Mouse (Mus musculus) midbrain, embryonic 12.5 days (tissue): ENCODE results near the gene Dlx6. TPM values are rescaled to one million over a fixed set of nuclear protein-coding genes. Genes with fewer than 3 reads are reported as not detected.

ENCODE experiments used
- ATAC-seq: fragments of 200-750 bp; cut with Nextera tagmentation; 2 replicates; pipeline ENCODE4 v1.8.0; 2017; ENCODE audit warnings: low read depth, moderate TSS enrichment, moderate library complexity; ENCODE audit not compliant: low FRiP score
- H3K27ac ChIP-seq: fragments of 300-500 bp; sonication (generic); replicated peaks from 2 replicates; pipeline ENCODE4 v1.5.1; 2016; ENCODE audit warnings: mild to moderate bottlenecking
- H3K27me3 ChIP-seq: fragments of 300-500 bp; sonication (generic); 2 replicates; pipeline ENCODE4 v1.6.1; 2016; ENCODE audit warnings: mild to moderate bottlenecking
- H3K36me3 ChIP-seq: fragments of 300-500 bp; sonication (generic); 2 replicates; pipeline ENCODE4 v1.6.1; 2016
- H3K4me1 ChIP-seq: fragments of 300-500 bp; sonication (generic); 2 replicates; pipeline ENCODE4 v1.6.1; 2016
- H3K4me2 ChIP-seq: fragments of 300-500 bp; sonication (generic); replicated peaks from 2 replicates; pipeline ENCODE4 v1.6.1; 2016; ENCODE audit warnings: mild to moderate bottlenecking, moderate library complexity
- H3K4me3 ChIP-seq: fragments of 300-500 bp; sonication (generic); 2 replicates; pipeline ENCODE4 v1.5.1; 2016; ENCODE audit warnings: mild to moderate bottlenecking
- H3K9ac ChIP-seq: fragments of 300-500 bp; sonication (generic); replicated peaks from 2 replicates; pipeline ENCODE4 v1.6.1; 2016; ENCODE audit warnings: mild to moderate bottlenecking, moderate library complexity
- H3K9me3 ChIP-seq: fragments of 300-500 bp; sonication (generic); 2 replicates; pipeline ENCODE4 v1.6.1; 2016; ENCODE audit warnings: mild to moderate bottlenecking
- WGBS: fragments of 180-500 bp; shearing (Covaris S2); methylation state at CpG from one replicate; pipeline ENCODE4 v1.1.7; 2016; 5-methylcytosine and 5-hydroxymethylcytosine counted together
- polyA plus RNA-seq: library from polyadenylated mRNA; unstranded; fragments of >200 nt; fragmentation: Nextera tagmentation; extraction: Ambion mirVana; gene quantifications from 2 replicates; pipeline ENCODE4 v1.2.1, GENCODE M21; 2016

Dlx6 gene
- polyA plus RNA-seq, 1 experiment from 2014 or later: 2.6 TPM

GRCm38 (mm10) chr6:6880361-6881114 lies 17.4 kb downstream of the Dlx6 start:
- no peaks in the 10 kb centered on the region for H3K36me3 ChIP-seq
- H3K27ac ChIP-seq: no peak overlapping the region
- H3K9me3 ChIP-seq: no peaks in the 10 kb centered on the region
- H3K4me3 ChIP-seq: peak overlapping the region; percentile 47
- no peak for ATAC-seq
- no peak overlapping the region for H3K9ac ChIP-seq
- peaks cover 28% of the 10 kb centered on the region for H3K4me1 ChIP-seq
- peak overlapping the region; percentile 76 for H3K4me2 ChIP-seq
- WGBS: 0% methylated on average over 24 of the region's 24 CpGs
- peaks cover 89% of the 10 kb centered on the region for H3K27me3 ChIP-seq

GRCm38 (mm10) chr6:6881115-6881637 lies 18.0 kb downstream of the Dlx6 start:
- H3K27ac ChIP-seq: no peak overlapping the region
- WGBS: under 1% methylated on average over 30 of the region's 30 CpGs
- H3K9me3 ChIP-seq: no peaks in the 10 kb centered on the region
- H3K27me3 ChIP-seq: peaks cover 83% of the 10 kb centered on the region
- no peaks in the 10 kb centered on the region for H3K36me3 ChIP-seq
- peak overlapping the region; percentile 39 for H3K9ac ChIP-seq
- peak overlapping the region; percentile 47 for H3K4me3 ChIP-seq
- peak overlapping the region; percentile 76 for H3K4me2 ChIP-seq
- peak; percentile 52; the same call in 1 of the 2 replicates for ATAC-seq
- H3K4me1 ChIP-seq: peaks cover 28% of the 10 kb centered on the region

- peak within 1 kb of the TSS; percentile 47 for H3K4me3 ChIP-seq
- no peaks in the 10 kb centered on the region for H3K36me3 ChIP-seq
- no peaks in the 10 kb centered on the region for H3K9me3 ChIP-seq
- peak within 1 kb of the TSS; percentile 76 for H3K4me2 ChIP-seq
- H3K4me1 ChIP-seq: peaks cover 28% of the 10 kb centered on the region
- ATAC-seq: peak; percentile 61
- under 1% methylated on average over 37 of the region's 42 CpGs for WGBS
- no peak within 1 kb of the TSS for H3K27ac ChIP-seq
- H3K9ac ChIP-seq: peak within 1 kb of the TSS; percentile 39
- peaks cover 77% of the 10 kb centered on the region for H3K27me3 ChIP-seq
These were observed 18.6 kb downstream of the Dlx6 start, which contains the start of gene Dlx5 for GRCm38 (mm10) chr6:6881638-6882190. Gene Dlx5 (minus strand): TSS chr6:6882085.

- peaks cover 28% of the 10 kb centered on the region for H3K4me1 ChIP-seq
- WGBS: 6% methylated on average over 10 of the region's 11 CpGs
- no peaks in the 10 kb centered on the region for H3K9me3 ChIP-seq
- no peaks in the 10 kb centered on the region for H3K36me3 ChIP-seq
- ATAC-seq: peak; percentile 20; the same call in 1 of the 2 replicates
- H3K4me3 ChIP-seq: peak overlapping the region; percentile 47
- no peak overlapping the region; the same call in 1 of the 2 replicates for H3K9ac ChIP-seq
- no peak overlapping the region for H3K27ac ChIP-seq
- peak overlapping the region; percentile 76 for H3K4me2 ChIP-seq
- peaks cover 72% of the 10 kb centered on the region for H3K27me3 ChIP-seq
These were observed 19.2 kb downstream of the Dlx6 start for GRCm38 (mm10) chr6:6882266-6882797.

GRCm38 (mm10) chr6:6884897-6885296 lies 21.8 kb downstream of the Dlx6 start:
- H3K27me3 ChIP-seq: peaks cover 58% of the 10 kb centered on the region
- no peak overlapping the region for H3K27ac ChIP-seq
- no peak overlapping the region for H3K4me3 ChIP-seq
- ATAC-seq: peak; percentile 59; the same call in 1 of the 2 replicates
- H3K9ac ChIP-seq: no peak overlapping the region
- peaks cover 19% of the 10 kb centered on the region for H3K4me1 ChIP-seq
- no peaks in the 10 kb centered on the region for H3K9me3 ChIP-seq
- no peaks in the 10 kb centered on the region for H3K36me3 ChIP-seq
- H3K4me2 ChIP-seq: no peak overlapping the region; the same call in 1 of the 2 replicates
- 2% methylated on average over 12 of the region's 12 CpGs for WGBS

- 84% methylated on average over 3 of the region's 3 CpGs for WGBS
- H3K36me3 ChIP-seq: no peaks in the 10 kb centered on the region
- peaks cover 46% of the 10 kb centered on the region for H3K27me3 ChIP-seq
- H3K27ac ChIP-seq: no peak overlapping the region
- no peak overlapping the region for H3K4me2 ChIP-seq
- ATAC-seq: no peak
- H3K4me3 ChIP-seq: no peak overlapping the region
- no peak overlapping the region for H3K9ac ChIP-seq
- peaks cover 9% of the 10 kb centered on the region for H3K4me1 ChIP-seq
- no peaks in the 10 kb centered on the region for H3K9me3 ChIP-seq
These were observed 23.1 kb downstream of the Dlx6 start for GRCm38 (mm10) chr6:6886225-6886624.

- no peak overlapping the region for H3K27ac ChIP-seq
- no peak for ATAC-seq
- H3K4me1 ChIP-seq: no peaks in the 10 kb centered on the region
- no peak overlapping the region for H3K4me3 ChIP-seq
- no peaks in the 10 kb centered on the region for H3K36me3 ChIP-seq
- 74% methylated on average over 6 of the region's 6 CpGs for WGBS
- no peak overlapping the region for H3K9ac ChIP-seq
- no peak overlapping the region for H3K4me2 ChIP-seq
- no peaks in the 10 kb centered on the region for H3K9me3 ChIP-seq
- H3K27me3 ChIP-seq: peaks cover 11% of the 10 kb centered on the region
These were observed 26.9 kb downstream of the Dlx6 start for GRCm38 (mm10) chr6:6890047-6890446.

GRCm38 (mm10) chr6:6909586-6909985 lies 46.5 kb downstream of the Dlx6 start:
- no peak overlapping the region for H3K9ac ChIP-seq
- WGBS: 87% methylated on average over 8 of the region's 8 CpGs
- no peak overlapping the region for H3K27ac ChIP-seq
- no peaks in the 10 kb centered on the region for H3K36me3 ChIP-seq
- H3K27me3 ChIP-seq: no peaks in the 10 kb centered on the region
- H3K9me3 ChIP-seq: no peaks in the 10 kb centered on the region
- no peaks in the 10 kb centered on the region for H3K4me1 ChIP-seq
- no peak for ATAC-seq
- no peak overlapping the region for H3K4me2 ChIP-seq
- H3K4me3 ChIP-seq: no peak overlapping the region

- 88% methylated on average over 1 of the region's 1 CpGs for WGBS
- Histone ChIP-seq H3K4me2 (no peak overlapping the region), H3K4me3 (no peak overlapping the region)
These were observed 51.2 kb downstream of the Dlx6 start for GRCm38 (mm10) chr6:6914304-6914703.

GRCm38 (mm10) chr6:6914849-6915525 lies 51.9 kb downstream of the Dlx6 start:
- Histone ChIP-seq H3K4me2 (no peak overlapping the region), H3K9ac (no peak overlapping the region), H3K36me3 (no peaks in the 10 kb centered on the region), H3K9me3 (no peaks in the 10 kb centered on the region), H3K4me3 (no peak overlapping the region), H3K27ac (no peak overlapping the region), H3K27me3 (no peaks in the 10 kb centered on the region), H3K4me1 (no peaks in the 10 kb centered on the region)
- peak; percentile 68 for ATAC-seq
- 35% methylated on average over 5 of the region's 5 CpGs for WGBS

More at GRCm38 (mm10) chr6:6914304-6914703, 51.2 kb downstream of the Dlx6 start:
- no peak overlapping the region for H3K9ac ChIP-seq
- H3K27ac ChIP-seq: no peak overlapping the region
- H3K36me3 ChIP-seq: no peaks in the 10 kb centered on the region
- no peaks in the 10 kb centered on the region for H3K27me3 ChIP-seq
- no peak for ATAC-seq
- no peaks in the 10 kb centered on the region for H3K4me1 ChIP-seq
- no peaks in the 10 kb centered on the region for H3K9me3 ChIP-seq

GRCm38 (mm10) chr6:6915526-6915915 lies 52.4 kb downstream of the Dlx6 start:
- no peak overlapping the region for H3K27ac ChIP-seq
- no peaks in the 10 kb centered on the region for H3K9me3 ChIP-seq
- ATAC-seq: no peak
- H3K27me3 ChIP-seq: no peaks in the 10 kb centered on the region
- H3K4me3 ChIP-seq: no peak overlapping the region
- WGBS: 63% methylated on average over 9 of the region's 9 CpGs
- no peak overlapping the region for H3K4me2 ChIP-seq
- H3K36me3 ChIP-seq: no peaks in the 10 kb centered on the region
- no peak overlapping the region for H3K9ac ChIP-seq
- H3K4me1 ChIP-seq: no peaks in the 10 kb centered on the region
